Mouse (Mus musculus) gastrocnemius, adult 8-10 months (tissue): ENCODE results near the gene Faxc. TPM values are rescaled to one million over a fixed set of nuclear protein-coding genes. Genes with fewer than 3 reads are reported as not detected.

Source experiments
- DNase-seq, 2 experiments: peaks; one replicate each; pipeline ENCODE4 v3.0.0; 2022; ENCODE audit warnings: low spot score in 2 of 2
- total RNA-seq, 4 experiments: library from RNA; stranded (reverse); gene quantifications; 2 replicates each; pipeline ENCODE4 v1.2.4; 2022

The Faxc gene
- total RNA-seq, 4 experiments from 2014 or later, result 0.16 to 0.70 (median 0.40) TPM

GRCm38 (mm10) chr4:22029951-22030350 is 98.8 kb downstream of the Faxc start:
- no peak for DNase-seq

Other genes starting within 250 kb of the Faxc start
- not detected for gene Prdm13, start 245.4 kb upstream of the Faxc start, total RNA-seq
- gene Ccnc, start 203.6 kb upstream of the Faxc start, total RNA-seq, result 10 to 100 TPM in 1 of 4 experiments, 1 to 10 TPM in 3; 8.6 to 11.8 (median 9.6) TPM
- gene Usp45, start 164.2 kb upstream of the Faxc start, total RNA-seq, result 10 to 100 TPM; 17.9 to 23.6 (median 20.7) TPM
- gene Tstd3, start 164.1 kb upstream of the Faxc start, total RNA-seq, result 10 to 100 TPM; 13.4 to 15.9 (median 13.6) TPM
- 10 to 100 TPM; 19.4 to 40.2 (median 25.9) TPM for gene Pnisr, start 83.7 kb upstream of the Faxc start, total RNA-seq
- gene Coq3, start 51.7 kb upstream of the Faxc start, total RNA-seq, result 10 to 100 TPM; 14.5 to 16.2 (median 15.8) TPM